Comparison of ENCODE assay signal across 11 mouse cellular contexts in genomic region chr2:131044354-131044852, GRCm38 (mm10). TPM values are rescaled to one million over a fixed set of nuclear protein-coding genes. Genes with fewer than 3 reads are reported as not detected.
A peak's percentile ranks its signal among the peaks of the same experiment; 100 is the strongest.
DNase-seq lines count a peak whose midpoint lies in the region; ATAC-seq and TF ChIP-seq lines count a peak whose summit lies in the region.
"Had no signal": no experiment of that assay in that cellular context is flagged by ENCODE, and none has a peak within 500 bp of the region (broad histone marks: within the 10 kb centered on the region; RNA-seq: fewer than 3 reads in every experiment).

No protein-coding gene starts in this region.

- H3K4me2 ChIP-seq in hindbrain, postnatal 0 days (ENCODE audit: low read depth, low read length): peak overlapping the region; percentile 17; the same call in 1 of the 2 replicates

- peaks cover 6% of the 10 kb centered on the region; the same call in 1 of the 2 replicates for H3K4me1 ChIP-seq in hindbrain, postnatal 0 days (ENCODE audit: insufficient read depth, low read length)

- H3K4me3 ChIP-seq in hindbrain, postnatal 0 days (ENCODE audit: low read length): no peak overlapping the region
- H3K4me3 ChIP-seq: heart, embryonic 15.5 days; myocyte had no signal

- H3K9me3 ChIP-seq in hindbrain, postnatal 0 days (ENCODE audit: low read length): no peaks in the 10 kb centered on the region
- H3K9me3 ChIP-seq: heart, embryonic 15.5 days had no signal

- no peak overlapping the region for H3K9ac ChIP-seq in hindbrain, postnatal 0 days (replicated peaks; ENCODE audit: low read length)
- H3K9ac ChIP-seq: heart, embryonic 15.5 days had no signal

- peak; percentile 20 for DNase-seq in kidney, adult 9 months
- DNase-seq in kidney, postnatal 25 days: no peak
- DNase-seq in 416B (ENCODE audit: low read depth) (peak; percentile 57), ES-CJ7 (ENCODE audit: low read depth, low spot score) (peak; percentile 52)
- no peak for DNase-seq in hindbrain, postnatal 0 days (ENCODE audit: low spot score)
- no peak for DNase-seq in right cerebral cortex, adult 2 months (ENCODE audit: low spot score in 2 of 2)
- no peak for DNase-seq in T-cell, adult 2 months (ENCODE audit: low spot score)
- DNase-seq: right cerebral cortex, postnatal 4 days; thymus, postnatal 14 days had no signal

- H3K27me3 ChIP-seq in hindbrain, postnatal 0 days (ENCODE audit: insufficient read depth, low read length): no peaks in the 10 kb centered on the region

- WGBS in hindbrain, postnatal 0 days: 12% methylated on average over 7 of the region's 7 CpGs

- no peak overlapping the region for H3K27ac ChIP-seq in hindbrain, postnatal 0 days

- H3K36me3 ChIP-seq in hindbrain, postnatal 0 days (ENCODE audit: insufficient read depth, low read length): no peaks in the 10 kb centered on the region
- H3K36me3 ChIP-seq: heart, embryonic 15.5 days had no signal

- TF ChIP-seq CTCF in hindbrain, postnatal 0 days (IDR thresholded peaks at IDR 0.05; ENCODE audit: low read depth): peak; percentile 38

- ATAC-seq in hindbrain, postnatal 0 days: no peak

RNA-seq across cellular contexts. Expression of gene Gfra4, which starts 1.5 kb away (rescaled TPM):
- 72.6 and 83.3 TPM in 2 replicates for total RNA-seq in hindbrain, postnatal 0 days (2014; rRNA removed)
- 52.0 and 57.1 TPM in 2 replicates for polyA plus RNA-seq in hindbrain, postnatal 0 days (2015; fragmentation: Nextera tagmentation; extraction: Ambion mirVana)

RNA-seq across cellular contexts. Expression of gene Adam33, which starts 19.2 kb away (rescaled TPM):
- total RNA-seq in hindbrain, postnatal 0 days (2014; rRNA removed): 0.72 and 1.9 TPM in 2 replicates
- 1.5 and 1.8 TPM in 2 replicates for polyA plus RNA-seq in hindbrain, postnatal 0 days (2015; fragmentation: Nextera tagmentation; extraction: Ambion mirVana)

RNA-seq across cellular contexts. Expression of gene Siglec1, which starts 42.2 kb away (rescaled TPM):
- 0.75 and 0.99 TPM in 2 replicates for total RNA-seq in hindbrain, postnatal 0 days (2014; rRNA removed)
- polyA plus RNA-seq in hindbrain, postnatal 0 days (2015; fragmentation: Nextera tagmentation; extraction: Ambion mirVana): 0.19 and 0.28 TPM in 2 replicates
- polyA plus RNA-seq: myocyte had no signal

Comparison
In these comparisons a context has a peak if more than half of its experiments do, and no peak if none do; other contexts are left out.
1. DNase-seq: peak in kidney, adult 9 months (single experiment), 416B (single experiment) and ES-CJ7 (single experiment); none in kidney, postnatal 25 days (0 of 2), hindbrain, postnatal 0 days (single experiment), right cerebral cortex, adult 2 months (0 of 2) and T-cell, adult 2 months (single experiment).